Mouse (Mus musculus) brain, embryonic 14.5 days (tissue): ENCODE data around the gene Mpzl2.

ENCODE experiments used
- CTCF ChIP-seq: fragments of 200-500 bp; IDR thresholded peaks from 2 replicates; pipeline ENCODE4 v1.5.1; 2012; ENCODE audit warnings: inconsistent platforms, mild to moderate bottlenecking, moderate library complexity, borderline replicate concordance; ENCODE audit not compliant: insufficient read depth, insufficient read length; ENCODE audit errors: extremely low read depth
- POLR2A ChIP-seq: fragments of 200-500 bp; IDR thresholded peaks from 2 replicates; pipeline ENCODE4 v1.6.1; 2012; ENCODE audit warnings: mild to moderate bottlenecking, inconsistent platforms, borderline replicate concordance; ENCODE audit not compliant: poor library complexity, insufficient read depth, insufficient read length, severe bottlenecking; ENCODE audit errors: extremely low read depth

DNA sequence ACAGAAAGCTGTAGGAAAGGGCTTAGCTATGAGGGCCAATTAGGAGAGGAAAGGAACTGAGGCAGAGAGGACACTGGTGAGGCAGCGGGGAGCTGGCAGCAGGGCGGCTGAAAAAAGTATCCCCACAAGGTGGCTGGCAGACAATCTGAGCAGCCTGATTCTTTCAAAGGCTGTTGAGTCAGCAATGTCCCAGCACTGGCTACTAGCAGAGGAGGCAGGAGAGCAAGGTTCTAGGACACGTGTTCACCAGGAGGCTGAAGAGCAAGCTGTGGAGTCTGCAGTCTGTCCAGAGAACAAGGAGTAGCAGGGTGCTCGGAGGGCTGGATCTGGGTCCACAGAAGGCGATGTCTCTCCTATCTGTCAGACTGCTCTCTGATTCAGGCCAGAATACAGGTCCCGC, 40.4 kb upstream of the Mpzl2 start:
- no peak for TF ChIP-seq CTCF
- no peak for TF ChIP-seq POLR2A
